Mouse (Mus musculus): ENCODE results near the gene Uox. TPM values are rescaled to one million over a fixed set of nuclear protein-coding genes. Genes with fewer than 3 reads are reported as not detected.
A peak's percentile ranks its signal among the peaks of the same experiment; 100 is the strongest.

Uox gene
- total RNA-seq, 2 experiments from 2014 or later: 0.44 TPM; not detected in 1

DNA sequence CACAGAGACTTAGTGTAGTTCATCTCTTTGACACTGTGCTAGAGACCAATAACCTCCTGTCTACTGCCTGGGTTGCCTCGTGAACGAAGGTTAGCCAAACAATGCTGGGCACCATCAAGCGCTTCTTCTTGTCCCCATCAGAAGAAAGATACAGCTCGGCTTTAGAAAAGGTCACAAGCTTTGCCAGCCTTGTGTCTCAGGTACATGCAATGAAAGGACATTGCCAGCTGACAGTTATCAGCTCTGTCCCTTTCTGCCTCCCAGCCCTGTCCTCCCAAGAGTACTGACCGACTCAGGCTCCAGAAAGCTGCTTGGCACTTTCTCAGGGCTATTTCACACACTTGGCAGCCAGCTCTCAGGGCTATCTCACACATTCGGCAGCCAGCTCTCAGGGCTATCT, 25.2 kb downstream of the Uox start:
- TF ChIP-seq CTCF (conservative IDR thresholded peaks at IDR 0.05): no peak
- Histone ChIP-seq H3K27ac (no peak overlapping the region), H3K4me3 (no peak overlapping the region)
- no peak for DNase-seq (ENCODE audit: low spot score in 2 of 2)

DNA sequence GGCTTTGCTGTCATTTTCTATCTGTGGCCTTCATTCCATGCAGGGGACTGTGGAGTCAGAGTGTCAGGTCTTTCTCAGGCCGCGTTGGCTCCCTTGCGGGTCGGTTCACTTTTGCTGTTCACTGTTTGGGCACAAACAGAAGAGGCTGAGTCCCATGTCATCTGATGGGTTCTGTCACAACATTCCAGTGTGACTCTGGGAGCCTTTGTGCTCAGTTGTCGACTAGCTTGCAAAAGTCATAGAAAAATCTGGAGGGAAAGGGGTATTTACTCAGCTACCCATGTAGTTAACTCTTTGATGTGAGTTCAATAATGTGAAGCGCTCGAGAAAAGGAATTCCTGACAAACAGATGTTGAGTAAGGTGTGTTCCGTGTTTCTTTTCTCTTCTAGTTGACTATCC, 26.2 kb downstream of the Uox start:
- TF ChIP-seq CTCF (conservative IDR thresholded peaks at IDR 0.05): no peak
- H3K4me3 ChIP-seq: no peak overlapping the region
- H3K27ac ChIP-seq: no peak overlapping the region
- no peak for DNase-seq (ENCODE audit: low spot score in 2 of 2)

DNA sequence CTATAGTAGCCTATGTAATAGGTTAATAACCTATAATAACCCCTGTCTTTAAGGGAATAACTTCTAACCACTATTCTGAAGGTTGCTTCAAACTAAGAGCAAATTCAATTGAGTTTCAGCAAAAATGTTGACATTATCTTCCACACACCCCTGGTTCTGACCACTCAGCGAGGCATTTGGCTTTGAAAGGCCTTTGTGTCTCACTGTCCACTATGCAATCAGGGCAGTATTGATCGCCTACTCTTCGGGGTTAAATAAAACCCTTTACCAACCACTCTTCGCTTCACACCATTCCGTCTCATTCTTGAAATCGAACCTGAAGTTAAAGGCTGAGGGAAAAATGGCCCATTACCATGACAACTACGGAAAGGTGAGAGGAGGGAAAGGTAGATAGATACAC, 26.6 kb downstream of the Uox start:
- no peak for DNase-seq (ENCODE audit: low spot score in 2 of 2)

DNA sequence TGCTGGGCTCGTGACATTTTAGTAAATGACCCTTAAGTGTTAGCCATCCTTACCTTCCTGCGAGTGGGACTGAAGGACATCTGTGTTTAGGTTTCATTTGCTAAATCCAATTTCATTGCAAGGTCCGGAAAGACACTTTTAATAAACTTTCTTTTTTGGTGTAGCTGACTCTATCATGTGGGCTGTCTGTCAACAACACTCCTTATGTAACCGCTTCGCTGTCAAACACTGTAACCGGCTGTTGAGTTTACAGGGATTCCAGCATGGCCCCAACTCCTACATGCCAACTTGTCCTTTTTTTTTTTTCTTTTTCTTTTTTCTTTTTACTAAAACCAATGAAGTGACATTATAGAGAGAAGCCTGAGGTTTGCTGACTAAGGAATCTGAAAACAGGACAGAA, 28.2 kb downstream of the Uox start:
- DNase-seq (ENCODE audit: low spot score in 2 of 2): peak; percentile 53 to 56
- no peak for TF ChIP-seq CTCF (conservative IDR thresholded peaks at IDR 0.05)
- H3K27ac ChIP-seq: peak overlapping the region; percentile 73

More for the DNA sequence above, 26.6 kb downstream of the Uox start:
- no peak overlapping the region for H3K27ac ChIP-seq
- H3K4me3 ChIP-seq: no peak overlapping the region
- no peak for TF ChIP-seq CTCF (conservative IDR thresholded peaks at IDR 0.05)

DNA sequence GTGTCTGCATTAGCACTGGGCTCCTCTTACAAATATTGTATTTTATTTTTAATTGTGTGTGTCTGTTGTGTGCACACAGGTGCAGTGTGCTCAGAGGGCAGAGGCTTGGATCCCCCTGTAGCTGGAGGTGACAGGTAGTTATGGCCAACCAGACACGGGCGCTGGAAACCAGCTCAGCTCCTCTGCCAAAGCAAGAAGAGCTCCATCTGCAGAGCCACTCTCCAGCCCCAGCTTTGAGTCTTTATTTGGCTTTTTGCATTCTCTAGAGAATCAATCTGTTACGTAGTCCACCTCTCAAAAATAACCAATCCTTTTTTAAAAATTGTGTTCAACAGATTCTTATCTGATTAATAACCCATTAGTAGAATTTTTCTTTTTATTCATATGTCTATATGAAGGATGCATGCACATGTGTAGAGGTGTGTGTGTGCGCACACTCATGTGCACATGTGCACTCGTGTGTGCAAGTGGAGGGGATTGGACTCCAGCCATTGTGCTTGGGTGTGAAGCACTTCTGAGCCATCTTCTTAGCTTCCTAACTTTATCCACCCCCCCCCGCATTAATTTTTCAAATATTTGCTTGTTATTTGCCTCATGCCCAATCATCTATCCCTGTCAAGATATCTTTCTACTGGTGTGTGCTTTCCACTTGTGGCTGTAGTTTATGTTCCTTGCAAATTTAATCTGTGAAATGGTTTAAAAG, 29.1 kb downstream of the Uox start:
- Histone ChIP-seq H3K27ac (peak overlapping the region; percentile 73), H3K4me3 (no peak overlapping the region)
- DNase-seq (ENCODE audit: low spot score in 2 of 2): peak in 1 of 2 experiments; percentile 23
- no peak for TF ChIP-seq CTCF (conservative IDR thresholded peaks at IDR 0.05)

More for the DNA sequence above, 28.2 kb downstream of the Uox start:
- peak overlapping the region; percentile 17; the same call in 1 of the 2 replicates for H3K4me3 ChIP-seq

DNA sequence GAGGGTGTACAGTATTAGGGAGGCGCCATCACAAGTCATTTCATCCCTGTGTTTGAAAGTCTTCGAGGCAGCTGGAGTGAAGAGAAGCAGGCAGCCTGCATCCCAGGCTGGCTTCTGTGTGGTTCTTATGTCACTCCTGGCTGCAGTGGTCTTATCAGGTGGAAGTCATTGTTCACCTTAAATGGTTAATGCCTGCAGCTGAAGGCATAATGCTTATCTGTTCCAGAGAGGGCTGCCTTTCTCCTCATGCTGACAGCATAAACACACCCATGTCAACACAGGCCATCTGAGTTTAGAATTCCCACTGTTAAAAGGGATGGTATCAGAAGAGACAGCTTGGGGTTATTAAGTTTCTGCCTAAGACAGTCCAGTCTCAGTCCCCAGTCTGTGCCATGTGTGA, 31.0 kb downstream of the Uox start:
- DNase-seq (ENCODE audit: low spot score in 2 of 2): no peak
- Histone ChIP-seq H3K27ac (no peak overlapping the region), H3K4me3 (no peak overlapping the region)
- no peak for TF ChIP-seq CTCF (conservative IDR thresholded peaks at IDR 0.05)

DNA sequence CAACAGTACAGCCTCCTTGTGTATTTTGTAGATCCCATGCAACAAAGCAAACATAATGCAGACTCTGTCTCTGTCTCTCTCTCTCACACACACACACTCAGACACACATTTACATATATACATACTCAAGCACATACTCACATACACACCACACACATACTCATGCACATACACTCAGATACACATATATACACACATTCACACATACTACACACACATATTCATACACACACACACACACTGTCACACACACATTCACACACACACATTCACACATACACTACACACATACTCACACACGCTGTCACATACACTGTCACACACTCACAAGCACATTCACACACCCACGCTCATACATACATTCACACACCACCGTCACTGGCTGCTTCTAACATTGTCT, 32.3 kb downstream of the Uox start:
- no peak for TF ChIP-seq CTCF (conservative IDR thresholded peaks at IDR 0.05)
- Histone ChIP-seq H3K27ac (no peak overlapping the region), H3K4me3 (no peak overlapping the region)
- DNase-seq (ENCODE audit: low spot score in 2 of 2): no peak

DNA sequence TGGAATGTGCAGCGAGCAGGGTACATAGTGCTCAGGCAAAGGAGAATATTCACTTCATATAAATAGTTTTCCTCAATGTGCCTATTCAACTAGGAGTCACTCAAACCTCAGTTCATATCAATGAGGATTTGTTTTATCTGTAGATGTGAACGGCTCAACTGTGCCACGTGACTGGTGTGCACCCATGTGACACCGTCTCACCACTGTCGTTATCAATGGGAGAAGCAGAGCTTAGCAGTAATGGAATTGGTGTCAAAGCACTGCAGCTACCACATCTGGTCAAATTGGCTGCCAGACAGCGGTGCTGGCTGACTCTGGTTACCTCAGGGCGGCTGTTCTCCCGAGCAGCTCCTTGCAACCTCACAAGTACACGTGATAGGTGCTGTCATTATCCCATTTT, 34.4 kb downstream of the Uox start:
- no peak for TF ChIP-seq CTCF (conservative IDR thresholded peaks at IDR 0.05)

DNA sequence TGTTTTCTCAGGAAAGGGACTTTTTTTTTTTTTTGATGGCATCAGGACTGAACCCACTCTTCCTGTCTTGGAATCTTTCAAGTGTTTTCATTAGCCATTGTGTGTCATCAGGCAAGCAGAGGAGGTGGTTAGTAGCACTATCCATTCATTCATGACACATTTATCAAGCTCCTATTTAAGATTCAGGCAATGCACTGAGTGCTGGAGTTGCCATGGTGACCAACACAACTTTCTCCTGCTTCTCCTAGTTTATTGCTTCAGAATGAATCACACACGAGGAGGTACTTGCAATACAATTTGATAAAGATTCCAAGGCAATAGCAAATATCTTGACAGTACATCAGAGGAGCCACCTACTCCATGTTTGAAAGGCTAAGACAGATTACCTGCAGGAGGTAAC, 37.1 kb downstream of the Uox start:
- TF ChIP-seq CTCF (conservative IDR thresholded peaks at IDR 0.05): no peak
- peak in 1 of 2 experiments; percentile 78 for DNase-seq (ENCODE audit: low spot score in 2 of 2)
- no peak overlapping the region for H3K27ac ChIP-seq
- H3K4me3 ChIP-seq: no peak overlapping the region

More for the DNA sequence above, 34.4 kb downstream of the Uox start:
- Histone ChIP-seq H3K27ac (no peak overlapping the region), H3K4me3 (no peak overlapping the region)
- no peak for DNase-seq (ENCODE audit: low spot score in 2 of 2)

DNA sequence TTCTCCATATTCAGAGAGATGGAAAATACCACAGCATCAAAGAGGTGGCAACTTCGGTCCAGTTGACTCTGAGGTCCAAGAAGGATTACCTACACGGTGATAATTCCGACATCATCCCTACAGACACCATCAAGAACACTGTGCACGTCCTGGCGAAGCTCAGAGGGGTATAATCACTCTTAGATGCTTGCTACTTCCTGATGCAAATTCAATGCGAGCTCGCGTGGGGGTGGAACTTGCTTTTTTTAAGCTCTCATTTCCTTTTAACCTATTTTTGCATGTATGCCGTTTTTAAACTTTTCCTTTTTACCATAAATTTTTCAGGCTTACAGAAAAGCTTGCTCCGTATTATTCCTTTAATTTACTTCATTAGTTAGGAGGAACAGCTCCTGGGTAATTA, 40.1 kb downstream of the Uox start:
- no peak for TF ChIP-seq CTCF (conservative IDR thresholded peaks at IDR 0.05)
- H3K4me3 ChIP-seq: no peak overlapping the region
- H3K27ac ChIP-seq: no peak overlapping the region
- peak in 1 of 2 experiments; percentile 4 for DNase-seq (ENCODE audit: low spot score in 2 of 2)

DNA sequence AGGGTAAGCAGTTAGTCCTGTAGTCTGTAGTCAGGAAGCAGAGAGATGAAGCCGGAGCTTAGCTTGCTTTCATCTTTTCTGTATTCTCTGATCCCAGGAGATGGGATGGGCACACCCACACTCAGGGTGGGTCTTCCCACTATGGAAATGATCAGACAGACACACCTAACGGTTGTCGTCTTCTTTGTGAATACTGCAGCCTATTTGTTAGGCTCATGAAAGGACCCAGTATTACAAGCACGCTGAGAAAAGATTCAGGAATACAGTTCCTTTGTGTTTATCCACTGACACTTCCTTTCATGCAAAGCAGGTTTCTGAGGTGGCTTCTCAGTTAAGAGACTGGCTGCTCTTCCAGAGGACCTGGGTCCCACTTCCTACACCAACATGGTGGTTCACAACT, 41.0 kb downstream of the Uox start:
- no peak for DNase-seq (ENCODE audit: low spot score in 2 of 2)
- Histone ChIP-seq H3K4me3 (no peak overlapping the region), H3K27ac (no peak overlapping the region)
- no peak for TF ChIP-seq CTCF (conservative IDR thresholded peaks at IDR 0.05)

DNA sequence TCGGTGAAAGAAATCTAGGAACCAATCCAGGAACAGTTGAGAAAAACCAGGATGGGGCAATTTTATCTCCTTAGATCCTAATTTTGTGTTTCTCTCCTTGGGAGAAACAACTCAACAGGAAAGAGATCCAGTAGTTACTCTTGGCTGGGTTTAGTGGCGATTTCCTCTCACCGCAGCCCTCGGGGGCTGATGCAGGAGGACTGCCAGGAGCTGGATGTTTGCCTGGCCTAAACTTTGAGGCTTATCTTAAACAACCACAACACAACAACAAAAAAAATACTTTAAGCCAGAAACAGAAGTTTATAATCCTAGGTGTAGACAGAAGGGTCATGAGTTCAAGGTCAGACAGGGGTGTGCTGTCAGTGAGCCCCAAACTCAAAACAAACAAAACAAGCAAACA, 41.6 kb downstream of the Uox start:
- no peak for TF ChIP-seq CTCF (conservative IDR thresholded peaks at IDR 0.05)
- no peak overlapping the region for H3K4me3 ChIP-seq
- no peak overlapping the region for H3K27ac ChIP-seq
- no peak for DNase-seq (ENCODE audit: low spot score in 2 of 2)

DNA sequence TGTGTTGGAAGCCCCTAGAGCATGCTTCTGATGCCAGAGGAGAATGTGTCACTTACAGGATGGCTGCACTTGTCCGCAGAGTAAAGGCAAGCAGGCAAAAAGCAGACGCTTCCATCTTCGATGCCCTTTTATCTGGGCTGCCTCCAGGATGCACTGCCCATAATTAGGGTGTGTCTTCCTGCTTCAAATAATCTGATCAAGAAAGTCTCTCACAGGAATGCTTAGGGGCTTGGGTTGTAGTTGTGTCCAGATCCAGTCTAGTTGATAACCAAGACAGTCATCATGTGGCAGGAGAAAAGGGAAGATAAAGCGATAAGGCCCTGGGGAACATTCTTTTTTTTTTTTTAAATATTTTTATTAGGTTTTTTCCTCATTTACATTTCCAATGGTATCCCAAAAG, 45.3 kb downstream of the Uox start, which contains the start of gene Dnase2b:
TSS of gene Dnase2b (minus strand) at position 101 of the 400 bp plus-strand sequence.
- Histone ChIP-seq H3K4me3 (no peak within 1 kb of the TSS), H3K27ac (no peak within 1 kb of the TSS)
- no peak for TF ChIP-seq CTCF (conservative IDR thresholded peaks at IDR 0.05)
- no peak for DNase-seq (ENCODE audit: low spot score in 2 of 2)

DNA sequence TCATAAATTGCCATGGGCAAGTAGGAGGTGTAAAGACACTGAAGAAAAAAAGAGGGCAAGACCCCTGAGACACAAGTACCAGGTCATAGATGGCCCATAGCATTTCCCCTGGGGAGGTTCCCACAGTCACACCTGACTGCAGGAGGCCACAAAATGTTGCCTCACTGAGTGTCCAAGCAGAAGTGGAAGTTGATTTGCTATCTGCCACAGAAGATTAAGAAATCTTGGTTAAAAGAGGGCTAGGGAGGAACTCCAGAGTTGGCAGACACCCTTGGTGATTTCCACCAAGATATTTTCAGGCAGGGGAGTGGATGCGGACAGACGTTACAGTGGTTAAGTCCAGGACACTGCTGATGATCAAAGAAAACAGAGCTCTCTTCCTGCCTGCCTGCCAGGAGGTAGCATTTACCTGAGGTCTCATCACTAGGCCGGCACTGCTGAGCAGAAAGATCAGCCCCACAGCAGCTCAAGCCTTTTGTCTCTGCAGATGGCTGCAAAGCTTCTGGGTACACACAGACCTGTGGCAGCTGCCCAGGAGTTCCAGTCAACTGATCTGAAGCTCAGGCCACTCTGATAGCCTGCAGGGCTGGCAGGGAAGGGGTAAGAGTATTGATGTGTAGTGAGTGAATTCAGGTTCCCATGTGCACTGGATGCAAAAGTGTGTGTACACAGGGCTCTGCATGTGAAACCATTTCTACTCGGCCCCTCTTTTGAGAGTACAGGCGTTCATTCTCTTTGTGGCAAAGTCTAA, 46.5 kb downstream of the Uox start:
- no peak for DNase-seq (ENCODE audit: low spot score in 2 of 2)
- no peak for TF ChIP-seq CTCF (conservative IDR thresholded peaks at IDR 0.05)
- H3K4me3 ChIP-seq: no peak overlapping the region
- no peak overlapping the region for H3K27ac ChIP-seq

Measured in layer of hippocampus, adult 2 months (tissue).